Mouse (Mus musculus) heart, adult 2 months (tissue): ENCODE measurements around the gene Rnf220. TPM values are rescaled to one million over a fixed set of nuclear protein-coding genes. Genes with fewer than 3 reads are reported as not detected.

ENCODE experiments used
- DNase-seq, 2 experiments: peaks; one replicate each; pipeline ENCODE4 v3.0.0; 2021
- H3K27ac ChIP-seq: fragments of 200-600 bp; 2 replicates; pipeline ENCODE4 v1.8.1; 2022
- H3K27me3 ChIP-seq: fragments of 200-500 bp; 2 replicates; pipeline ENCODE4 v1.6.1; 2012; ENCODE audit warnings: mild to moderate bottlenecking, low read length, inconsistent platforms, mixed read lengths; ENCODE audit not compliant: control insufficient read depth, insufficient read depth
- H3K36me3 ChIP-seq: fragments of 200-500 bp; 2 replicates; pipeline ENCODE4 v1.6.1; 2012; ENCODE audit warnings: low read length, inconsistent platforms; ENCODE audit not compliant: control insufficient read depth, insufficient read depth
- H3K4me1 ChIP-seq: fragments of 200-500 bp; 2 replicates; pipeline ENCODE4 v1.6.1; 2011; ENCODE audit warnings: low read length; ENCODE audit not compliant: control insufficient read depth, insufficient read depth
- H3K4me3 ChIP-seq: fragments of 200-600 bp; 2 replicates; pipeline ENCODE4 v1.8.1; 2022
- H3K79me2 ChIP-seq: fragments of 200-500 bp; replicated peaks from 2 replicates; pipeline ENCODE4 v1.6.1; 2012; ENCODE audit warnings: mild to moderate bottlenecking, inconsistent platforms, low read length, moderate library complexity, mixed read lengths; ENCODE audit not compliant: control insufficient read depth, insufficient read depth
- H3K9ac ChIP-seq: fragments of 200-500 bp; 2 replicates; pipeline ENCODE4 v1.6.1; 2012; ENCODE audit warnings: low read depth, mild to moderate bottlenecking, control low read depth, inconsistent platforms, low read length, mixed read lengths
- CTCF ChIP-seq: fragments of 200-600 bp; IDR thresholded peaks from 2 replicates; pipeline ENCODE4 v1.8.1; 2022; ENCODE audit warnings: antibody characterized with exemption, mild to moderate bottlenecking, moderate library complexity
- EP300 ChIP-seq: fragments of 200-500 bp; IDR thresholded peaks from 2 replicates; pipeline ENCODE4 v1.6.1; 2011; ENCODE audit warnings: low read depth, low read length, control low read depth; ENCODE audit not compliant: insufficient read depth
- POLR2A ChIP-seq: fragments of 200-500 bp; IDR thresholded peaks from 2 replicates; pipeline ENCODE4 v1.6.1; 2011; ENCODE audit warnings: mild to moderate bottlenecking, low read depth, low read length, control low read depth; ENCODE audit not compliant: insufficient read depth
- WGBS: fragments of 180-500 bp; shearing (Covaris S2); methylation state at CpG from one replicate; pipeline ENCODE4 v1.1.7; 2018; 5-methylcytosine and 5-hydroxymethylcytosine counted together
- intact Hi-C: fragments of 180-260 bp; cut with DNase I; formaldehyde crosslinking; loops from one replicate; pipeline ENCODE4 v1.15.1; 2025
- polyA plus RNA-seq: library from polyadenylated mRNA; depleted of rRNA; stranded (reverse); fragments of >200 nt; gene quantifications from 2 replicates; pipeline ENCODE4 v1.2.3, GENCODE M21; 2012
- total RNA-seq, 2 experiments: library from RNA; stranded (reverse); gene quantifications; 2 replicates each; pipeline ENCODE4 v1.2.3; 2021

Rnf220 gene
- total and polyA plus RNA-seq, 3 experiments = 32.3 to 41.4 (median 33.2) TPM

DNA sequence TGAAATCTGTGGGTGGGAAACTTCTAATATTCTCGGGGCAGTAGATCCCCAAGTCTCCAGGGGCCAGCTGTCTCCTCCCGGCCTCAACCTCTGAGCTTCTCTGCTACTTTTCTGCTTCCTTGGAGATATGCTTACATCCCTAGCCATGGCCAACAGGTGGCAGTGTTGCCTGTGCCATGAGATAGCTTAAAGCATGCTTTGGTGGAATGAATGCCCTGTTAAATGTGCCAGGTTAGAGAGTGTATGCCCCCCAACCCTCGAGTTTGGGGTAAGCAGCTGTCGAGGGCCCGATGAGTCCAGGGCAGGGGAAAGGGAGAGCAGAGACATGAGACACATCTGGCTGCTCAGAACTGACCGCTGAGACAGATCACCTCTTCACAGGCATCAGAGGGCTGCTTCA is 226.6 kb downstream of the Rnf220 start:
- Histone ChIP-seq H3K27me3 (no peaks in the 10 kb centered on the region), H3K4me3 (no peak overlapping the region), H3K36me3 (no peaks in the 10 kb centered on the region), H3K27ac (no peak overlapping the region), H3K4me1 (no peaks in the 10 kb centered on the region), H3K79me2 (no peaks in the 10 kb centered on the region), H3K9ac (no peak overlapping the region)
- WGBS = 9% methylated on average over 6 of the region's 6 CpGs
- peak; percentile 65 to 82 for DNase-seq
- intact Hi-C loops = loop anchor here (1.0 to 10.0 kb wide), 3 partner anchors 43 to 505 kb away; no protein-coding TSS in a partner anchor
- TF ChIP-seq CTCF (peak; percentile 89), POLR2A (no peak), EP300 (peak; percentile 74; the same call in 1 of the 2 replicates)

GRCm38 (mm10) chr4:117267831-117268437 is 228.9 kb downstream of the Rnf220 start:
- DNase-seq = no peak
- Histone ChIP-seq H3K4me1 (no peaks in the 10 kb centered on the region), H3K4me3 (no peak overlapping the region), H3K27me3 (no peaks in the 10 kb centered on the region), H3K79me2 (no peaks in the 10 kb centered on the region), H3K36me3 (no peaks in the 10 kb centered on the region), H3K9ac (no peak overlapping the region), H3K27ac (no peak overlapping the region)
- WGBS = 84% methylated on average over 25 of the region's 25 CpGs
- intact Hi-C loops = loop anchor here (2.0 kb wide), 2 partner anchors 37 to 79 kb away; no protein-coding TSS in a partner anchor
- TF ChIP-seq CTCF (no peak), EP300 (no peak), POLR2A (no peak)

- H3K36me3 ChIP-seq = no peaks in the 10 kb centered on the region
- H3K79me2 ChIP-seq = no peaks in the 10 kb centered on the region
- H3K27ac ChIP-seq = no peak overlapping the region
- no peak overlapping the region for H3K9ac ChIP-seq
- DNase-seq = peak; percentile 66 to 81
- no peaks in the 10 kb centered on the region for H3K27me3 ChIP-seq
- TF ChIP-seq EP300 (peak; percentile 81), CTCF (no peak; the same call in 1 of the 2 replicates)
- WGBS = 10% methylated on average over 2 of the region's 2 CpGs
- intact Hi-C loops = loop anchor here (2.0 kb wide), 1 partner anchor 36 kb away; no protein-coding TSS in a partner anchor
- no peaks in the 10 kb centered on the region for H3K4me1 ChIP-seq
- H3K4me3 ChIP-seq = no peak overlapping the region
Observed at GRCm38 (mm10) chr4:117267284-117267683, 229.6 kb downstream of the Rnf220 start.

GRCm38 (mm10) chr4:117262987-117263386 is 233.9 kb downstream of the Rnf220 start:
- H3K27ac ChIP-seq = no peak overlapping the region
- no peak for DNase-seq
- H3K79me2 ChIP-seq = no peaks in the 10 kb centered on the region
- H3K9ac ChIP-seq = no peak overlapping the region
- intact Hi-C loops = no loop called here
- TF ChIP-seq EP300 (no peak), POLR2A (no peak), CTCF (no peak)
- H3K27me3 ChIP-seq = no peaks in the 10 kb centered on the region
- H3K36me3 ChIP-seq = no peaks in the 10 kb centered on the region
- WGBS = 78% methylated on average over 8 of the region's 8 CpGs
- H3K4me3 ChIP-seq = no peak overlapping the region
- no peaks in the 10 kb centered on the region for H3K4me1 ChIP-seq

DNA sequence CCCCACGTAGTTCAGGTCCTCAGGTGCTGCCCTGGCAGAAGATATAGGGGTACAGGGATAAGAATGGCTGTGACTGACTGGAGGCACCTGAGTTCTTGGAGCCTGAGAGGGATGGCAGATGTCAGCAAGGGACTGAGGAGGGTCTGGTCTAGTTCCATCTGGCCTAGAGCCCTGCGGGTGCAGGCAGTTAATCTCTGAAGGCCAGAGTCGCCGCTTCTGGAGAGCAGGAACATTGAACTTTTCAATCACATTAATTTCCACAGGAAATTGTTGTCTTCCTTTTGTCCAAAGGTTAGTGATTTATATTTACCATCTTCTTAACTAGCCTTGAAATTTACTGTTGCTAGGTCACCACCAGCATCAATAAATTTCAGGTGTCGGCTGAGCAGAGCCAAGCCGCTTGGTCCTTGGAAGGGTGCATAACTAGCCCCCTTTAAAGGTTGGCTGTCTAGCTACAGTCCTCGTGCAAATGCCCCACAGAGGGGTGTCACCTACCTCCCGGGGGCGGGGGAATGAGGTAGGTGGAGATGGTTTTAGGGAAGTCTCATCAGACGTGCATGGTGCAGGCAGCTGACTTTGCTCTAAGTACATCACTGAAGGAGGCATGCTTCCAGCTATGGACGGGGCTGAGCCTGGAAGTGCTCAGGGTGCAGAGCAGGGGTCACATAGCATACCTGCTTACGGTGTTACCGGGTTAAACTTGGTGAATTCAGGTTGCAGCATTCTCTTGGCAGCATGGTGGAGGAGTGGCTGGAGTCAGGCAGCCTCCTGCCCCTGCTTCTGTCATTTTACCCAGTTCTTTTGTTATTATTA is 234.5 kb downstream of the Rnf220 start:
- H3K4me1 ChIP-seq = no peaks in the 10 kb centered on the region
- intact Hi-C loops = no loop called here
- WGBS = 59% methylated on average over 13 of the region's 13 CpGs

DNA sequence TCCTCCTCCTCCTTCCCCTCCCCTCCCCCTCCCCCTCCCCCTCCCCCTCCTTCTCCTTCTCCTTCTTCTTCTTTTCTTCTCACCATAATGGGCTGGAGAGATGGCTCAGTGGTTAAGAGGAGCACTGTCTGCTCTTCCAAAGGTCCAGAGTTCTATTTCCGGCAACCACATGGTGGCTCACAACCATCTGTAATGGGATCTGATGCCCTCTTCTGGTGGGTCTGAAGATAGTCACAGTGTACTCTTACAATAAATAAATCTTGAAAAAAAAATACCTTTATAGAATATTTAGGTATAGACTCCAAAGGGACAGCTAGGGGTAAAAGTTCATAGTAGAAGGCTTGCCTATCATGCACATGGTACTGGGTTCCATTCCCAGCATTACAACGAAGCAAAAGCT is 235.6 kb downstream of the Rnf220 start:
- Histone ChIP-seq H3K9ac (no peak overlapping the region), H3K36me3 (no peaks in the 10 kb centered on the region), H3K4me1 (no peaks in the 10 kb centered on the region), H3K27me3 (no peaks in the 10 kb centered on the region), H3K4me3 (no peak overlapping the region), H3K27ac (no peak overlapping the region), H3K79me2 (no peaks in the 10 kb centered on the region)
- TF ChIP-seq POLR2A = no peak
- no peak for TF ChIP-seq CTCF
- no peak for TF ChIP-seq EP300
- WGBS = 86% methylated on average over 2 of the region's 2 CpGs
- intact Hi-C loops = no loop called here
- no peak for DNase-seq

More for the DNA sequence above, 234.5 kb downstream of the Rnf220 start:
- no peak overlapping the region for H3K27ac ChIP-seq
- DNase-seq = no peak
- H3K9ac ChIP-seq = no peak overlapping the region
- H3K79me2 ChIP-seq = no peaks in the 10 kb centered on the region
- no peaks in the 10 kb centered on the region for H3K36me3 ChIP-seq
- no peak overlapping the region for H3K4me3 ChIP-seq
- TF ChIP-seq EP300 (no peak), CTCF (no peak), POLR2A (no peak)
- no peaks in the 10 kb centered on the region for H3K27me3 ChIP-seq
